Mouse (Mus musculus) layer of hippocampus, adult 2 months (tissue): ENCODE data around the gene Gm10570. TPM values are rescaled to one million over a fixed set of nuclear protein-coding genes. Genes with fewer than 3 reads are reported as not detected.
A peak's percentile ranks its signal among the peaks of the same experiment; 100 is the strongest.

Experiments
- DNase-seq, 2 experiments: peaks; one replicate each; pipeline ENCODE4 v3.0.0; 2022; ENCODE audit warnings: low spot score in 2 of 2
- H3K27ac ChIP-seq: fragments of 200-600 bp; 2 replicates; pipeline ENCODE4 v1.8.1; 2022
- H3K4me3 ChIP-seq: fragments of 200-600 bp; 2 replicates; pipeline ENCODE4 v1.8.1; 2022; ENCODE audit warnings: mild to moderate bottlenecking
- CTCF ChIP-seq: fragments of 200-600 bp; conservative IDR thresholded peaks from 2 replicates; pipeline ENCODE4 v1.8.1; 2022; ENCODE audit warnings: antibody characterized with exemption, mild to moderate bottlenecking, moderate library complexity
- total RNA-seq, 2 experiments: library from RNA; stranded (reverse); gene quantifications; 2 replicates each; pipeline ENCODE4 v1.2.3; 2021

Gm10570 gene
- total RNA-seq, 2 experiments from 2014 or later: 1.3 to 1.6 TPM

- Histone ChIP-seq H3K27ac (no peak overlapping the region), H3K4me3 (no peak overlapping the region)
- TF ChIP-seq CTCF: no peak
- no peak for DNase-seq
These were observed 12.1 kb downstream of the Gm10570 start for GRCm38 (mm10) chr4:130296243-130296965.

DNA sequence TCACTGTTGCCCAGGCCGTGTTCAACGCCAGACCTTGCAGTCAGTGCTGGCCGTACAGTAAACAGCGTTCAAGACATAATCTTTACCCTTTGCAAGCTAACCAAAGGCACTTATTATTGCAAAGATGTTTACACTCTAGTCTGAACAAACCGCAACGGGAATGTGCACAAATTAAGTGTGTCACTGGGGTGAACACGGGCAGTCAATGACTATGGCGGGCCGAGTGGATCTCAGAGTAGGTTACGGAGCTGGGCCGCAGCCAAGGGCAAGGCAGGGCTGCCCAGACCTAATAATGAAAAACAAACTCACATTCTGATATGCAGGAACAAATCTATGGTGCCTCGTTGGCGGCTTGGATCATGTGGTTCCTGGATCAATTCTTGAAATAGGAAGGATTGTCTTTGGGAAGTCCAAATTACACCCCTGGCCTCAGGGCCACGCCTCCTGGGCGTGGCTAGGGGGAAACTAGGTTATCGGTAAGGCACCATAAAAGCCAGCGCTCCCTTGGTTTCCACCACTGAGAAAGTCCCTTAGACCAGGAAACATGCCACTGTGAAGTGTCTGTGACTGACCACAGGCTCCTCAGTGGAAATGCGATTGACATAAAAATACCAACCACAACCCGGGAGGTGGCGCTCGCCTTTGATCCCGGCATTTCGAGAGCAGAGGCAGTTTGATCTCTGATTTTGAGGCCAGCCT, 13.3 kb downstream of the Gm10570 start:
- TF ChIP-seq CTCF: peak; percentile 22
- Histone ChIP-seq H3K4me3 (no peak overlapping the region), H3K27ac (no peak overlapping the region)
- DNase-seq: no peak

GRCm38 (mm10) chr4:130294513-130294912, 14.0 kb downstream of the Gm10570 start:
- no peak for DNase-seq
- no peak overlapping the region for H3K27ac ChIP-seq
- no peak overlapping the region for H3K4me3 ChIP-seq
- no peak for TF ChIP-seq CTCF

GRCm38 (mm10) chr4:130292271-130292670, 16.2 kb downstream of the Gm10570 start:
- Histone ChIP-seq H3K4me3 (no peak overlapping the region), H3K27ac (no peak overlapping the region)
- peak; percentile 98 for TF ChIP-seq CTCF
- DNase-seq: peak in 1 of 2 experiments; percentile 79

DNA sequence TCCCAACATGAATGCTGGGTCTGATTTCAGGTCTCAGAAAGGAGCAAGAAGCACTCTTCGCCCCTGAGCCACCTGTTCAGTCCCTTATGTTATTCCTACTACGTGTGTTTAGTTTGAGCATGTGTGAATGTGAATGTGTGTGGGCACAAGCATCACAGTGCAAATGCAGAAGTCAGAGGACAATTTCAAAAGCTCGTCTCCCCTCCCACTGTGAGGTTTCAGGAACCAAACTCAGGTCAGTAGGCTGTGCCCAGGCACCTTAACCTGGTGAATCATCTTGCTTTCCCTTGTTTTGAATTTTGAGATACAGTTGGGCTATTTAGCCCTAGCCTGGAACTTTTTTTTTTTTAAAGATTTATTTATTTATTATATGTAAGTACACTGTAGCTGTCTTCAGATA, 18.6 kb downstream of the Gm10570 start:
- Histone ChIP-seq H3K4me3 (no peak overlapping the region), H3K27ac (no peak overlapping the region)
- DNase-seq: no peak
- no peak for TF ChIP-seq CTCF

GRCm38 (mm10) chr4:130286531-130286930, 21.9 kb downstream of the Gm10570 start:
- no peak for TF ChIP-seq CTCF
- no peak overlapping the region for H3K4me3 ChIP-seq
- no peak for DNase-seq

GRCm38 (mm10) chr4:130283826-130284225, 24.6 kb downstream of the Gm10570 start:
- DNase-seq: no peak
- H3K27ac ChIP-seq: no peak overlapping the region
- no peak for TF ChIP-seq CTCF
- H3K4me3 ChIP-seq: no peak overlapping the region

More at GRCm38 (mm10) chr4:130286531-130286930, 21.9 kb downstream of the Gm10570 start:
- no peak overlapping the region for H3K27ac ChIP-seq

DNA sequence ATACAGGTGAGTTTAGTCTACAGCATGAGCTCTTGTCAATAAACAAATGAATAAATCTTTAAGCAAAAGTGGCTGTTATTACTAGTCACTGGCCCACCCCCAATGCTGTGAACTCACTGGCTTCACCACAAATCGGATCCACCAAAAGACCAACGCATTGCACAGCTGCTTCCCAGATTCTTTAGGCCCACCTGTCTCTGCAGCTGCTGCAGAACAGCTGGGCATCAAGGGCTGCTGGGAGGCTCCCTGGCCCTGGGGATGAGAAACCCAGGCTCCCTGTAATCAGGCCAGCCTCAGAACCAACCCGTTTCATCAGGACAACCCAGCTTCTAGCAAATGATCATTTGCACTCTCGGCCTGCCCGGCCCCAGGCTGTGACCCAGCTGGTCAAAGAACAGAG, 25.6 kb downstream of the Gm10570 start:
- TF ChIP-seq CTCF: no peak
- no peak for DNase-seq
- Histone ChIP-seq H3K27ac (no peak overlapping the region), H3K4me3 (no peak overlapping the region)

GRCm38 (mm10) chr4:130279105-130279504, 29.4 kb downstream of the Gm10570 start, which contains the start of gene Serinc2:
Gene Serinc2 (minus strand): TSS chr4:130279205.
- Histone ChIP-seq H3K4me3 (no peak within 1 kb of the TSS), H3K27ac (no peak within 1 kb of the TSS)
- TF ChIP-seq CTCF: no peak
- no peak for DNase-seq

DNA sequence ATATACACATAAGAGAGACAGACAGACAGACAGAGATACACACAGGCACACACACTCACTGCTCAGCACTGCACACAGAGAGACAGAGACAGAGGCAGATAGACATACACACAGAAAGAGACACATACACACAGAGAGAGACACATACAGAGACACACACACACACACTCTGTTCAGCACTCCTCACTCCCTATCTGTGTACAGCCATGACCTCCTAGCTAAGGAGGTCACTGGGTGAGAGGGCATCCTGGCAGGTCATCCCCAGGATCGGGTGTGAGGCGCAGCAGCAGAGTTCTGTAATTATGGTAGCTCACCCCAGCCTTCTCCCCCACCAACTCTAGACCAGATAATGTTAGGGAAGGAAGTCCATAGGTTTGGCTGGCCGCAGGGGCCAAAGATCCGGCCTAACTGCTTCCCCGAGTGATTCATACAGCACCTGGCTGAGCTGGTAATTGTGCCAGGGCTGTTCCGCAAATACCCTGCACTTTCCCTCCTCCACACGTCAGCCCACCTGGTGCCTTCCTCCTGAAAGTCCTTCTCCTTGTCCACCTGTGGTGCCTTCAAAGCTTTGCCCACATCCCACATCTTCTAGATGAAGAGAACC, 31.8 kb downstream of the Gm10570 start:
- Histone ChIP-seq H3K27ac (no peak overlapping the region), H3K4me3 (no peak overlapping the region)
- no peak for DNase-seq
- no peak for TF ChIP-seq CTCF

DNA sequence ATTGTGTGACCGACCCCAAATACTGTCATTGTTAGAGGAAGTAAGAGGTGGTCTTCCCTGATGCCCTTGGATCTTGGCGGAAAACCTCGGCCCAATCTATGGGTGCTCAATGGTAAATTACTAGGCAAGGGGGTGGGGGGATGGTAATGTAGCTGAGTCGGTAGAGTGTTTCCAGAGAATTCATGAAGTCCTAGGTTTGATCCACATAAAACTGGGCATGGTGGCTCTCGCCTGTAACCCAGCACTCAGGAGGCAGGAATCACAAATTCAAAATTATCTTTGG, 32.7 kb downstream of the Gm10570 start:
- no peak for DNase-seq
- no peak overlapping the region; the same call in 1 of the 2 replicates for H3K27ac ChIP-seq
- H3K4me3 ChIP-seq: peak overlapping the region; percentile 69
- no peak for TF ChIP-seq CTCF

GRCm38 (mm10) chr4:130275016-130275822, 33.3 kb downstream of the Gm10570 start:
- Histone ChIP-seq H3K4me3 (peak overlapping the region; percentile 69), H3K27ac (peak overlapping the region; percentile 92)
- no peak for TF ChIP-seq CTCF
- no peak for DNase-seq

DNA sequence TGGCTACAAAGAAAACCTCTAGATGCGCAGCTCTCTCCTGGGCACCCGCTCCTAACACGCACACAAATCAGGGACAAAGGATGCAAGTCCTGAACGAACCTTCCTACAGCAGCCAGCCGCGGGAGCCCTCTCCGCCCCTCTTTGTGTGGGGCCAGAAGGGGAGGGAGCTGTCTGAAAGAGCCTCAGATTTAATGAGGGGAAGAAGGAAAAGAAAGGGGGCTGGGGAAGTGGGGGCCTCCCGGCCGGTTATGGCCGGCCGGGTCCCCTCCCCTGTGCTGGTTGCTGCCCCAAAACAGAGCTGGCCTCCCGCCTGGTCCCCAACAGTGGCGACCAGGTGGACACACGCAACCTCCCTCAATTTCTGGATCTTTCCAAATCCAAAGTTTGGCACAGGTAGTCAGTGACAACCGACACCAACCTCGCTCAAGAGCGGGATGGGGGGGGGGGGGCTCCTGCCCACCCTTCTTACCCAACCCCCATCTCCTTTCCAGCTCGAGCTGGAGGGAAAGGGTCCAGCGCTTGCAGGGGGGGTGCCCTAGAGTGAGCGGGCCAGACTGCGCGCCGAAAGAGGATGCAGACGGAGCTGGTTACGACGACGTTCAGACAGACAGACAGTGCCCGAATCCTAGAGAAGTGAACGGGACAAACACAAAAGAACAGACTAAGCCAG, 34.0 kb downstream of the Gm10570 start:
- peak overlapping the region; percentile 92 for H3K27ac ChIP-seq
- TF ChIP-seq CTCF: no peak
- peak overlapping the region; percentile 69 for H3K4me3 ChIP-seq
- no peak for DNase-seq
